Mouse (Mus musculus) 416B (cell line): Measurements from ENCODE around the gene Higd1c.
"Not testable (repeated sequence)": the region's sequence is repeated elsewhere in the genome, so short reads cannot be mapped to it uniquely, and the experiment has no call there.

Experiments
- DNase-seq: peaks from one replicate; pipeline ENCODE4 v3.0.0; 2011; ENCODE audit warnings: low read depth

Gene Higd1c

DNA sequence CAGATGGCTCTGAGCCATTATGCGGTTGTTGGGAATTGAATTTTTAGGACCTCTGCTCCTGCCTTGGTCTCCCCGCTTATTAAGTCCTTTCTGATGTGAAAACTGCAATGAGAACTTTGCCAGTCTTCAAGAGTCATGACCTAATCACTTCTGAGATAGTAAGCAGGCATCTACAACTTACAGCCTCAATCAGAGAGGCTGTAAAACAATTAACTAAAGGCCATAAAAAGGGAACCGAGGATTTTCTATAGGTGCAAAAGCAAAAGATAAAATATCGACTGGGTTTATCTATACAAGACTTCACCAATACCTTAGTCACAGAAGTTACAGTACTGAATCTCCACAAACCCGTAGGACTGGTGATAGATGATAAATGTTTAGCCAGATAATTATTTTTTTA lies 8.5 kb upstream of the Higd1c start:
- DNase-seq: no peak

DNA sequence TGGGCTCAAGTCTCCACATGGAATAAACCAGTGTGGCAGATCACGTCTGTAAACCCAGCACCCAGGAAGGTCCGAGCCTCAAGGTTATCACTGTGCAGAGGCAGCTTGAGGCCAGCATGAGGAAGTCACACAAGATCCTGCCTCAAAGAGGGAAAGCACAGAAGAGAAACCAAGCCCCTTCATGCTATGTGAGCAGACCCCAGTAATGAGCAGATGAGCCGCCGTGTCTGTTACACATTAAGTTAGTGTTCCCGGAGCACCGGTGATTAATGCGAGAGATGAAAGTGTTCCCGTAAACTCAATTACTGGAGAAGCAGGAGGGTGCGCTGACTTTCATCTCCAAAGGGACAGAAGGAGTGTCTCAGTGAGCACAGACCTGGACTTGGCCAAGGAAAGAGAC lies 1.6 kb downstream of the Higd1c start:
- not testable (repeated sequence) for DNase-seq

DNA sequence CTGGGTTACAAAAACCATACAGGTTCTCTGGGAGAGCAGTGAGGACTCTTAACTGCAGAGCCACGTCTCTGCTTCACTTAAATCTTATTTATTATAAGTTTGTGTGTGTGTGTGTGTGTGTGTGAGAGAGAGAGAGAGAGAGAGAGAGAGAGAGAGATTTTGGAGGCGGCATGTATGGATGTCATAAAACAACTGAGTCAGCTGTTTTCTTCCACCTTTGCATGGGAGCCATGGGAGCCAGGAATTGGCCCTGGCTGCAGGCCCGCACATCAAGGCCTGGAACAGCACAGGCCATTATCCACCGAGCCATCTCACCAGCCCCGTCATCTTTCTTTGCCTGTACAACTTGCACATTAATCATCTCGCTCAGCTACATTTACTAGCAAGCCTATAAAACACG lies 2.8 kb downstream of the Higd1c start:
- DNase-seq: no peak

DNA sequence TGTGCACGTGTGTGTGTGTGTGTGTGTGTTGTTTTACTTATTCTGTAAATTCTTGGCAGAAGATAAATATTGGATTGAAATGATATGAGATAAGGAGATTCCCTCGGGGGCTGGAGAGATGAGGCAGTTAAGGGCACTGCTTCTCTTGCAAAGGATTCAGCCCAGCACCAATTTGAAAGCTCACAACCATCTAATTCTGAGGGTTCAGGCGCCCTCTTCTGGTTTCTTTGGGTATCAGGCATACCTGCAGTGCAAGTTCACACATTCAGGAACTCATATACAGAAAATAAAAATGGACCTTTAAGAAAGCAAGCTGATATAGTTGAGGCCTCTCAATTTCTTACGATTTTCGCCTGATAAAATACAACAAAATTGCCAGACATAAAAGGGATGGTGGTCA lies 10.7 kb downstream of the Higd1c start:
- peak; percentile 78 for DNase-seq

DNA sequence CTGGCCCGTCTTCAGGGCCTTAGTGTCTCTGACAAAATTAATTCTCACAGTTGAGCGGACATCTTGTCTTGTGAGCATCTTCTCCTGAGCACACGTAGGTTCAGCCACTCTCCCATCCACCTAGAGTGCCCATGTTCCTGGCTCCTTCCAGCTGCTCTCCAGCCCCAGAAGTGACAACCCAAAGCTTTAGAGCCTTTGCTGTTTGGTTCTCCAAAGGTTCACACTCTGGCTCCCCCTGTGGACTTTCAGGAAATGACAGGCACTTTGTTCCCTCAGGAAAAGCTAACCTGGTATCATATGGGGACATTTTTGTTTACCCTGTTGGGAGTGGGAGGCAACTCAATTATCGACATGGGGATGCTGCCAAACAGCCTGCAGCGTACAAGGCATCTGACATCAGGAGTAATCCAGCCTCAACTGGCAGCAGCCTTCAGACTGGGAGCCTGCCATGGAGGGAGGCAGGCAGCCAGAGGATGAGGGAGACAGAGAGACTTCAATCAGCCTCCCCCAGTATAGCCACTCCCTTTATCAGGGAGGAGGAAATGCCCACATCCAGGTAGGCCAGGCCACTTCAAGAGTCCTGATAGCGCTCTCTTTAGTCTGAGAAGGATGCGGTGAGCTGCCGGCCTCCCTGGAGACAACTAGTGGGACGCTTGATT lies 13.6 kb downstream of the Higd1c start:
- DNase-seq: not testable (repeated sequence)

DNA sequence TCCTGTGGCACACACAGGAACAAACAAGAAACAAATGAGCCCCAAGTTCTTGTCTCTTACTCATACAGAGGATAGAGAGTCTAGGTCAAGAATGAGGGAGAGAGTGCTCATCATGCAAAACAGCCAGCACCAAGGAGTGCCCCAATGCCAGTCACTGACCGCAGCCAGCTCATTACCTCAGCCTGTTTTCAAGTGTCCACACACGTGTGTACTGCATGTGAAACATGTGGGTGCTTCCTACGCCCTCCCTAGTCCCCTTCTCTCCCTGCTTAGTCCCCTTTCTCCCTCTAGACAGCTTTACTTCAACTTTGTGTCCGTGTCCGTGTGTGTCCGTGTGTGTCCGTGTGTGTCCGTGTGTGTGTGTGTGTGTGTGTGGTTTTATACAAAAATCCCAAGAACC lies 15.3 kb downstream of the Higd1c start:
- no peak for DNase-seq

DNA sequence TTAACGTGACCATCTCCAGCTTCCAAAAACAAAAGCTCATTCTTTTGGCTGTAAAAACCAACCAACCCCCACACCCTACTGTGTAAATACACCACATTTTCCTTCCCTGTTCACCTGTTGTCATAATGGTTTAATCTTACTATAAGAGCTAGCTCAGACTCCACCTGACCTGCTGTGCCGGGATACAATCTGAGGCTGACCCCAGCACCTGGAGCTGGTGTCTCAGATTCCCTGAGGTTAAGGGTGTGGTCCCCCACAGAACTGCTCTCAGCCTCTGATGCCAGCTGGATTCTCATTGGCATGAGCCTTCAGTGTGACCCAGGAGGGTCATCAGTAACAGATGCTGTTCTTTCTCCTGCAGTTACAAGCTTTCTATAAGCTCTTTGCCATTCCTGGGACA lies 15.8 kb downstream of the Higd1c start:
- no peak for DNase-seq

DNA sequence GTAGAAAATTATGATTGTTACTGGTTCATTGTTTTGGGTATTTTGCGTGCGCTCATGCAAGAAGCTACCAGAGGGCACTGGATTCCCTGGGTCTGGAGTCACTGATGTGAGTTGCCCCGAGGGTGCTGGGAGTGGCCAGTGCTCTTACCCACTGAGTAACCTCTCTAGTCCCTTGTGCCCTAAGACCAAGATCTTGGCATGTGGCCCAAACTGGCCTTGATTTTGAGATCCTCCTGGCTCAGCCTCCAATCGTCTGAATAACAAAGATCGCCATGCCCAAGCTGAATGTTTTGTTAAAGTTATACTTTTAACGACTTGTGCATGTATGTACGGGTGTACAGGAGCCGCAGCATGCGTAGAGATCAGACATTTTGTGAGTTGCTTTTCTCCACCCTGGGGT lies 21.4 kb downstream of the Higd1c start:
- no peak for DNase-seq

DNA sequence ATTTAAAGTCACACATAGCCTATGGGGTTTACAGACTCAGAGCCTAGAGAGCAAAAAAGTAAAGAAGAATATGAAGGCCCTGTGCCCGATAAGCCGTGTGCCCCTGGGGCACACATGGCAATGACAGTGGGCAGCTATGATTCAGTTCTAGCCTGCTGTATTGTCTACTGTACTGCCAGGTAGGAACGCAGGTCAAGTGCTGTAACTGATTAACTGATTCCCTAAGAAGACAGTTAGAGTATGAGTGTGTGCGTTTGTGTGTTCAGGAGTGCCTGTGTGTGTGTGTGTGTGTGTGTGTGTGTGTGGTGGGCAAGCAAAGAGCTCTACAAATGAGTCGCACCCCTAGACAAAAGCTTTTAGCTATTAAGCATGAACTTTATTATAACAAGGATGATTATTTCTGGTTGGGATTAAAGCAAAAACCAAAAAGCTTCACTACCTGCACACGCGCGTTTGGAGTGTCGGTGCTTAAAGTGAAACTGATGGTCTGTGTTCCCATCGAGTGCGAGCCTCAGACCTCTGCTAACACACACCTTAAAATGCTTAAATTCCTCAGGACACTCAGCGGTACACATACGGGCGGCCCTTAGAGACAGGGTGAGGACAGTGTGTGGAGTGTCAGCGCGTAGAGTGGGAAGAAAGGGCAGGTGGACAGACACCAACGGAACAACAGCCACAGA lies 23.3 kb downstream of the Higd1c start:
- no peak for DNase-seq

DNA sequence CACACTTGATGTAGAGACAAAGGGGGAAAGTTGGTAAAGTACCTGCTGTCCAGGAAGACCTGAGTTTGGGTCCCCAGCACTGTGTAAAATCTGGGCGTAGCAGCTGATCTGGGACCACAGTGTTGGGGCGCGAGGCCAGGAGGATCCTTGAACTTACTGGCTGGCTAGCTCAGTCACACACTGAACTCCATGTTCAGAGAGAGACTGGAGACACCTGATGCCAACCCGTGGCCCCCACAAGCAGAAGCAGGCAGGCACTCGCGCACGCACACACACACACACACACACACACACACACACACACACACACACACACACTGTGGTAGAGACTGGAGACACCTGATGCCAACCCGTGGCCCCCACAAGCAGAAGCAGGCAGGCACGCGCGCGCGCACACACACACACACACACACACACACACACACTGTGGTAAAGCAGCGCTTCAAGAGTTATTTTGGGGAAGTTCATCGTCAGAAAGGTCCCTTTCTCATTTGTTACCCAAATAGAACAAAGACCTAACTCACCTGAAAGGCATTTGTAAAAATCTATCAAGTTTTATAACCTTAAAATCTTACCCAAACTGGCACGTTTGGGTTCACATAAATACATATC lies 24.0 kb downstream of the Higd1c start:
- DNase-seq: peak; percentile 38

DNA sequence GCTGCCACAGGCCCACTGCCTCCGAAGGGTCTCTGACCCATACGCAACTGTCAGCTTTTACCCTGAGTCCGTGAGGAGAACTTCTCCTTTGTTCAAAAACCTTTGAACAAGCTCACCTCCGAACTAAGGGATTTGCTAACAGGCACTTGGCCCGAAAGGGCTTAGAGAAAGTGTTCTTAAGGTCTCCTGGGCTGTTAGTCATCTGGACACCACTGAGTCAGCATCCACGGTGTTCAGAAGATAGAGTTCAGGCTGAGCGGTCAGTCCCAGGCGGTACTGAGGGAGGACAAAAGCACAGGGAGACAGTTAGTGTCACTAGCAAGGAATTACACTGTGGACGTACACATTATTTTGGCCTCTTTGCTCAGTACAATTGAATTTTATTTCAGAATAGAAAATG lies 24.5 kb downstream of the Higd1c start:
- DNase-seq: no peak

DNA sequence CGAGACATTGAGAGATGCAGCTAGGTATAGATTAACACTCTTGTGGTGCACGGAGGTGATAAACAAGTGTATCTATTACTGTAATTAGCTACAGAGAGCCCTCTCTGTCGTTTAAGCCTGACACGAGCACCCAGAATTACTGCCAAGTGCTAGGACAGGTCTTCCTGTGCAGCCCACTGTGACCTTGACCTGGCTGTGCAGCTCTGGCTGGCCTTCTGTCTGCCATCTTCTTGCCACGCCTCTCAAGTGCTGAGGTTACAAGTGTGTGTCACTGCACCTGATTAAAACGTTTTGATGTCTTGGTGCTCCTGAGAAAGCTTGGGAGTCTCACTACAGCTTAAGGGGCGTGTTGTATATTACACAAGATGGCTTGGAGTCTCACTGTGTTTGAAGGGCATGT lies 26.7 kb downstream of the Higd1c start:
- DNase-seq: no peak

DNA sequence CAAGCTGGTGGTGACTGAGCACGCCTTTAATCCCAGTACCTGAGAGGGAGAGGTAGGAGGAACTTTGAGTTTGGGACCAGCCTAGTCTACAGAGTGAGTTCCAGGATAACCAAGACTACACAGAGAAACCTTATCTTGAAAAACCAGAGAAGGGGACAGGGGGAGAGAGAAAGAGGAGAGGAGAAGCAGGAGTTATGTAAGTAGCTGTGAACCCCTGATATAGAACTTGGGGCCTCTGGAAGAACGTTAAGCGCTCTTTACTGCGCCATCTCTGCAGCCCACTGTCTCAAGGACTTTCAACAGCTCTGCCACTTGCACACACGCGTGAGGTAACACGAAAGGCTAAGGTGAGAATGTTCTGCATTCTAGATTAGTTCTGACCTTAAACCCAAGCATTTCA lies 27.3 kb downstream of the Higd1c start:
- no peak for DNase-seq

DNA sequence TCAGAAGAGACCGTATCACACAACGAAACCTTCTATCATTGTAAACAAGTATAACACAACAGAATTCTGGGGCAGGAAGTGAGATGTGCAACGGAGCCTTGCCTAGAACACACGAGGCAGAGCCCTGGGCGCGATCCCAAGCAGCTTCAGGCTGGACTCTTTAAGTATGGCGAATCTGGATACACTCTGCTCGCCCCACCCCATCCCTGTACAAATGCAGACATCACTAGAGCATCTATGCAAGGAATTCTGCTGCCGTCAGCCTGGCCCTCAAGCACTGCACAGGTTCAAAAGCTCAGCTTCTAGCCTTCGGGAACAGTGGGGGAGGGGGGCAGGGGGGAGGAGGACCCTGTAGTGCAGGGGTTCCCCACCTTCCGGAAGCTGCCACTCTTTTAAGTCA lies 28.7 kb downstream of the Higd1c start:
- DNase-seq: no peak

DNA sequence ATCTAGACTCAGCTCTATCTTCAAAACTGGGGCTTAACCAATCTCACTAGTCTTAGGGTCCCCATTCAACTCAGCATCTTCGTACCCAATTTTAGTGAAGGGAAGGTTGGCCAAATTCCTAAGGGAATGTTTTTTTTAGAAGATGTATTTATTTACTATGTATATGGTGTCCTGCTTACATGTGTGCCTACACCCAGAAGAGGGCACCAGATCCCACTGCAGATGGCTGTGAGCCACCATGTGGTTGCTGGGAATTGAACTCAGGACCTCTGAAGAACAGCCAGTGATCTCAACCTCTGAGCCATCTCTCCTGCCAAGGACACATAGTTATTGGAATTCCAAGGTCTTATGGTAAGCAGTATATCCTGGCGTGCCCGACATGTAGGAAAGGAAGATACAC lies 31.2 kb downstream of the Higd1c start:
- DNase-seq: no peak

DNA sequence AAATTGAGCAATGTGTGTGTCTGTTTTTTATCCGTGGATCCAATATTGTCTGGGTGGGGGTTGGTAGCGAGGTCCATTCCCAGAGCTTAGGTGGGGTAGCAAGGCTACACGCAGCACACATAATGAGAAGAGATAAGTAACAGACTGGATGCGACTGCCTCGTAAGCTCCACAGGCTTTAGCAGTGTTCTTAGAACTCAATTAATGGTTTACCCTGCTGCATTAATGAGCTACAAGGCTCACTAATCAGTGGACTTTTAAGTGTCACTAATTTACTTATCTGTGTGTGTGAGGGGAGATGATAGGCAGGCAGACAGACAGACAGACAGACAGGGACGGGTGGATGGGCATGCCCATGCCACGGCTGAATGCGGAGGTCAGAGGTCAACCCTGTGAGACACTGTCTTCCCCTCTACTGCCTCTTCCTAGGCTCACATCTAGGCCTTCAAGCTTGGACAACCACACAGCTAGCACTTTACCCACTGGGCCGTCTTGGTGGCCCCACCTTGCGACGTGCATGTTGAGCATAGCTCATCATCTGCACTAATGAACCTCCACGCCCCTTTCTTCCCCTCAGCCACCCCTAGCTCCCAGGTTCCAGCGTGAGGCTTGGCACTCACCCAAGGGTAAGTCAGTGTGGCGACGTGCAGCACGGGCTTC lies 36.4 kb downstream of the Higd1c start:
- no peak for DNase-seq

DNA sequence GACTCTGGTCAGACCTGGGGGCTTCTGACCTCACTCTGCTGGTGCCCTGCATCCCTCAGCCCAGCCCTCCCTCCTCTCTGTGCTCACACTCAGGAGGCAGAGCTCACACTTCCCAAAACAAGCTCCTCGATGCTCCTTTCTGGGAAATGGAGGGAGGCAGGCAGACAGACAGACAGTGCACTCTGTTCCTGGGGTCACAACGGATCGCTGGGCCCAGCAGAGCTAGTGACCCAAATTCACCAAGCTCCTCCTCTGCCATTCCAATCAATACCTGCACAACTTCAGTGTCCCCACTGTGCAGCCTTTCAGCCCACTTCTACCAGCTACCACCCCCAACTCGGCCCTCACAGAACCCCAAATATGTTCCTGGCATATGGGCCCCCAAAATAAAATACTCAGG lies 37.5 kb downstream of the Higd1c start:
- DNase-seq: no peak

DNA sequence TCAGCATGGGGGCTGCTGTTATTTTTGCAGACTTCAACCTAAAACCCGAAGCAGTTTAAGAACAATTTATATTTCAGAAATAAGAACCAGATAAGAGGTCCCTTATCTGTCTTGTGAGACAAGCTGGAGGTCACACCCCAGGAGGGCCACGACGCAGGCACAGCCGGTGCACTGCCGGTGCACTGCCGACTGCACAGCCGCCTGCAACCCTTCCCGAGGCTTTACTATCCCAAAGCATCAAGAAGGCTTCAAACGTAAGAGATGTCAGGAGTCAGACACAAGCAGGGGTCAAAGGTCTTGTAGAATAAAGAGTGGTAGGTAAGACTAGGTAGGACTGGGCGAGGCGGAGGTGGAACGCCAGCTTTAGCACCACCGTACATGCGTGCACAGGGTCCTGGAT lies 38.0 kb downstream of the Higd1c start:
- DNase-seq: no peak

DNA sequence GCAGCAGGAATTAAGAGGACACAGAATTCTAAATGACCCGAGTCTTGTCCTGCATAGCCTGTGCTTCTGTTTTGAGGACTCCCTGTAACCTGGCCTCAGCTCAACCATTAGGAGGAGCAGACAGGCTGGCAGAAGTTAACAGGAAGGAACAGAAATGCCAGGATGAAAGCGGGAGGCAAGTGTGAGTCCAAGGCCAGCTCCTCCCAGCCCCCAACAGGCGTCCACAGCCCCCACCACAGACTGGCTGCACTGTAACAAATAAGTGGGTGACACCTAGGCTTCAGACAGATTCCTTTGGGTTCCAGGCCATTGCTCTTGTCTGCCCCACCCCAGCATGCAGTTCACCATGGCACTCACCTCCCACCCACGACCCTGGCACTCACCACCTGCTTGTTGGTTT lies 38.5 kb downstream of the Higd1c start:
- DNase-seq: no peak

DNA sequence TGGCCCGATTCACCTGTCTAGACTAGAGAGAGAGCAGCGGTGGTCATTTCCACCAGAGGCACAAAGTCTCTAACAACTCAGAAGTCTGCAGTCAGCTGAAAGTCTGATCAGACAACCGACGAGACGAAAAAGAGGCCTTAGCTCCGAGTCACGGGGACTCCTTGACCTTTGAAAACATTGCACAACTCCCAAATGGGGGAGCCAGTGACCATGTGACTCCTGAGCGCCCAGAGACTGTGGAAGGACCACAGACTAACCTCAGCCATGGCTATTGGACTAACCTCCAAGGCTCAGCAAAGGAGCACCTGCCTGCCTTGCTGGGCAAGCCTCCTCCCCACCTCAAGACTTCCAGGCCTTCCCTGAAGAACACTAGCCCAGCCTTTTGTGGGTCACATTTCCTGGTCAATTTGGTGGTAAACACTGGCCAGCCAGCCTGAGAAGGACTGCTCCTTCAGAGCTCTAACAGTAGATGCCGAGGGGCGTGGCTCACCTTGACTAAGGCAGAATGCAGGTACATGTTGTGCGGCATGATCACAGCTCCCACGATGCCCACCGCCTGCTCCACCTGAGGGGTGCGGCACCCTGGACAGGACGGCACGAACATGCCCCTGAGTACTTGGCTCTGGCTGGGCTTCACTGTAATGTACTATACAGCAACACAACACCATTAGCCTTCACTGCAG lies 39.1 kb downstream of the Higd1c start:
- DNase-seq: no peak

DNA sequence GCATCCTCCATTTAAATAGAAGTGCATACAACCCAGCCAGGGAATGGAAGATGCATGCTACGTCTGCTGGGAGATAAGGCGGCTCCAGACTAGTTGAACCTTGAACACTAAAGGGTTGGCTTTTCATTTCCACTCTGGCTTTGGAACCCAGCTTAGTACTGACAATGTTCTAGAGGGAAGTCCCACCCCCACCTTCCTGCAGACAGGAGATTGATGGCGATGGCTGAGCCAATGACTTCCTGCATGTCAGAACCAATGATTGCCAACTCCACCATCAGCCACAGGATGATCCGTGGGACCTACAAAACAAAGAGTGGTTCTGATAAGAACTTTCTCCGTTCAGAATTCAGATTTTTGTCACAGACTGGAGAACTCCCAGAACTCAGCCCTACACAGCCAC lies 41.7 kb downstream of the Higd1c start:
- DNase-seq: no peak

DNA sequence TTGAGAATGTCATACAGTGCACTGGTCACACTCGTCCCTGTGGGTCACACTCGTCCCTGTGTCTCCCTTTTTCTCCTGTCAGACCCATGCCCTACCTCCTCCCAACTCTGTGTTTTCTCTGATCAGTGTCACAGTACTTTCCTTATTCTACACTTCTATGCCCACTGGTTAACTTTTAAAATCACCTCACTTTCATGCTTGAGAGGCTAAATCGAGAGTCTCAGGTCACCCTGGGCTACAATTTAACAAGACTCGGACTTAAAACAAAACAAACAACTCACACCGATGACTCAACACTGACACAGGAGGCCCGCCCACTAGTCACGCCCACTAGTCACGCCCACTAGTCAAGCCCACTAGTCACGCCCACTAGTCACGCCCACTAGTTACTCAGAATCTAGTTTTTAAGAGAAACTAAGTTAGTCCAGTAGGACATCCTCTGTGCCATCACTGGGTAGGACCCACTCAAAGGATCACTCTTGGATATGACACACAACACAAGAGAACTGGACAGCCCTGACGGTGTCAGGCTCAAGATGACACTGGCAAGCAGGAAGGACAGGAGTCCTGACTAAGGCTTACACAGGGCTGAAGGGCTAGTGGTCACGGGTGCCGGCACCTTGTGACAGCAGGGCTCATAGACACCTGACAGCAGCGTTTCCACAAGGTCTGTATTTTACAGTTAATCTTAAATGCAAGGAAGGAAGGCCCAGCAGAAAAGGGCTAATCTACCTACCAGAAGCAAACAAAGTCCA lies 46.8 kb downstream of the Higd1c start:
- DNase-seq: peak; percentile 93
